Mouse (Mus musculus): ENCODE results near the gene Papola. TPM values are rescaled to one million over a fixed set of nuclear protein-coding genes. Genes with fewer than 3 reads are reported as not detected.
"Not testable (repeated sequence)": the region's sequence is repeated elsewhere in the genome, so short reads cannot be mapped to it uniquely, and the experiment has no call there.

Gene Papola
- polyA plus RNA-seq, 1 experiment from 2014 or later, result 97.1 TPM

- H3K4me3 ChIP-seq (replicated peaks), result no peak overlapping the region
- no peaks in the 10 kb centered on the region for H3K9me3 ChIP-seq (replicated peaks)
- H3K4me2 ChIP-seq, result no peak overlapping the region
- peaks cover 82% of the 10 kb centered on the region for H3K36me3 ChIP-seq (replicated peaks)
- no peak overlapping the region for H3K27ac ChIP-seq (replicated peaks)
- no peak for ATAC-seq (ENCODE audit: insufficient read depth)
- 0 out of 2 replicates have a peak, but pooled peaks cover 3% of the 10 kb centered on the region for H3K4me1 ChIP-seq (replicated peaks)
- 73% methylated on average over 4 of the region's 4 CpGs for WGBS (ENCODE audit: insufficient replicate concordance)
- no peak overlapping the region for H3K9ac ChIP-seq
- no peaks in the 10 kb centered on the region for H3K27me3 ChIP-seq
Measured at GRCm38 (mm10) chr12:105839096-105839495, 54.6 kb downstream of the Papola start.

GRCm38 (mm10) chr12:105840545-105840944 lies 56.1 kb downstream of the Papola start:
- 82% methylated on average over 8 of the region's 8 CpGs for whole genome bisulfite sequencing (ENCODE audit: insufficient replicate concordance)
- not testable (repeated sequence) for H3K27ac ChIP-seq (replicated peaks); H3K9ac ChIP-seq; H3K4me3 ChIP-seq (replicated peaks); H3K27me3 ChIP-seq; H3K4me2 ChIP-seq; H3K9me3 ChIP-seq (replicated peaks); ATAC-seq (ENCODE audit: insufficient read depth); H3K4me1 ChIP-seq (replicated peaks)
- H3K36me3 ChIP-seq (replicated peaks), result peaks cover 69% of the 10 kb centered on the region

GRCm38 (mm10) chr12:105843243-105844005 lies 58.9 kb downstream of the Papola start:
- Histone ChIP-seq H3K27me3 (no peaks in the 10 kb centered on the region), H3K27ac (replicated peaks) (no peak overlapping the region), H3K4me3 (replicated peaks) (no peak overlapping the region), H3K4me1 (replicated peaks) (no peaks in the 10 kb centered on the region), H3K9ac (no peak overlapping the region), H3K36me3 (replicated peaks) (peaks cover 46% of the 10 kb centered on the region), H3K4me2 (no peak overlapping the region), H3K9me3 (replicated peaks) (no peaks in the 10 kb centered on the region)
- no peak for ATAC-seq (ENCODE audit: insufficient read depth)
- WGBS (ENCODE audit: insufficient replicate concordance), result 76% methylated on average over 12 of the region's 12 CpGs

- WGBS (ENCODE audit: insufficient replicate concordance), result 87% methylated on average over 4 of the region's 4 CpGs
- H3K36me3 ChIP-seq (replicated peaks), result peaks cover 37% of the 10 kb centered on the region
- no peak overlapping the region for H3K4me3 ChIP-seq (replicated peaks)
- H3K27ac ChIP-seq (replicated peaks), result no peak overlapping the region
- no peak overlapping the region for H3K4me2 ChIP-seq
- H3K4me1 ChIP-seq (replicated peaks), result no peaks in the 10 kb centered on the region
- no peak overlapping the region for H3K9ac ChIP-seq
- H3K9me3 ChIP-seq (replicated peaks), result no peaks in the 10 kb centered on the region
- ATAC-seq (ENCODE audit: insufficient read depth), result no peak
- H3K27me3 ChIP-seq, result no peaks in the 10 kb centered on the region
Measured at GRCm38 (mm10) chr12:105844406-105844805, 59.9 kb downstream of the Papola start.

GRCm38 (mm10) chr12:105849102-105849501 lies 64.6 kb downstream of the Papola start:
- no peak overlapping the region for H3K27ac ChIP-seq (replicated peaks)
- H3K4me1 ChIP-seq (replicated peaks), result no peaks in the 10 kb centered on the region
- no peaks in the 10 kb centered on the region for H3K9me3 ChIP-seq (replicated peaks)
- no peak overlapping the region for H3K4me3 ChIP-seq (replicated peaks)
- H3K36me3 ChIP-seq (replicated peaks), result no peaks in the 10 kb centered on the region
- no peaks in the 10 kb centered on the region for H3K27me3 ChIP-seq
- 66% methylated on average over 8 of the region's 8 CpGs for WGBS (ENCODE audit: insufficient replicate concordance)
- no peak for ATAC-seq (ENCODE audit: insufficient read depth)
- H3K9ac ChIP-seq, result no peak overlapping the region
- no peak overlapping the region for H3K4me2 ChIP-seq

GRCm38 (mm10) chr12:105850675-105851074 lies 66.2 kb downstream of the Papola start:
- no peak for ATAC-seq (ENCODE audit: insufficient read depth)
- H3K4me2 ChIP-seq, result no peak overlapping the region
- no peak overlapping the region for H3K4me3 ChIP-seq (replicated peaks)
- WGBS (ENCODE audit: insufficient replicate concordance), result 69% methylated on average over 9 of the region's 9 CpGs
- no peaks in the 10 kb centered on the region for H3K4me1 ChIP-seq (replicated peaks)
- H3K27ac ChIP-seq (replicated peaks), result no peak overlapping the region
- H3K9me3 ChIP-seq (replicated peaks), result no peaks in the 10 kb centered on the region
- no peak overlapping the region for H3K9ac ChIP-seq
- no peaks in the 10 kb centered on the region for H3K27me3 ChIP-seq
- no peaks in the 10 kb centered on the region for H3K36me3 ChIP-seq (replicated peaks)

- H3K27ac ChIP-seq (replicated peaks), result no peak overlapping the region
- no peaks in the 10 kb centered on the region for H3K9me3 ChIP-seq (replicated peaks)
- H3K36me3 ChIP-seq (replicated peaks), result no peaks in the 10 kb centered on the region
- no peaks in the 10 kb centered on the region for H3K27me3 ChIP-seq
- H3K4me1 ChIP-seq (replicated peaks), result no peaks in the 10 kb centered on the region
- H3K9ac ChIP-seq, result no peak overlapping the region
- H3K4me3 ChIP-seq (replicated peaks), result no peak overlapping the region
- H3K4me2 ChIP-seq, result no peak overlapping the region
- ATAC-seq (ENCODE audit: insufficient read depth), result no peak
- 52% methylated on average over 7 of the region's 7 CpGs for WGBS (ENCODE audit: insufficient replicate concordance)
Measured at GRCm38 (mm10) chr12:105852798-105853197, 68.3 kb downstream of the Papola start.

GRCm38 (mm10) chr12:105854639-105855038 lies 70.1 kb downstream of the Papola start:
- H3K4me1 ChIP-seq (replicated peaks), result no peaks in the 10 kb centered on the region
- no peak for ATAC-seq (ENCODE audit: insufficient read depth)
- no peak overlapping the region for H3K4me3 ChIP-seq (replicated peaks)
- no peaks in the 10 kb centered on the region for H3K9me3 ChIP-seq (replicated peaks)
- H3K36me3 ChIP-seq (replicated peaks), result no peaks in the 10 kb centered on the region
- no peak overlapping the region for H3K27ac ChIP-seq (replicated peaks)
- WGBS (ENCODE audit: insufficient replicate concordance), result 29% methylated on average over 6 of the region's 6 CpGs
- H3K9ac ChIP-seq, result no peak overlapping the region
- no peaks in the 10 kb centered on the region for H3K27me3 ChIP-seq
- H3K4me2 ChIP-seq, result no peak overlapping the region

GRCm38 (mm10) chr12:105857902-105858640 lies 73.6 kb downstream of the Papola start:
- H3K36me3 ChIP-seq (replicated peaks), result no peaks in the 10 kb centered on the region
- H3K4me1 ChIP-seq (replicated peaks), result no peaks in the 10 kb centered on the region
- 50% methylated on average over 5 of the region's 5 CpGs for WGBS (ENCODE audit: insufficient replicate concordance)
- no peak overlapping the region for H3K9ac ChIP-seq
- H3K9me3 ChIP-seq (replicated peaks), result no peaks in the 10 kb centered on the region
- H3K4me2 ChIP-seq, result no peak overlapping the region
- no peak overlapping the region for H3K4me3 ChIP-seq (replicated peaks)
- no peak for ATAC-seq (ENCODE audit: insufficient read depth)
- H3K27me3 ChIP-seq, result no peaks in the 10 kb centered on the region
- H3K27ac ChIP-seq (replicated peaks), result no peak overlapping the region

- H3K4me1 ChIP-seq (replicated peaks), result no peaks in the 10 kb centered on the region
- no peak overlapping the region for H3K4me3 ChIP-seq (replicated peaks)
- H3K36me3 ChIP-seq (replicated peaks), result no peaks in the 10 kb centered on the region
- no peak for ATAC-seq (ENCODE audit: insufficient read depth)
- no peaks in the 10 kb centered on the region for H3K9me3 ChIP-seq (replicated peaks)
- H3K4me2 ChIP-seq, result no peak overlapping the region
- no peaks in the 10 kb centered on the region for H3K27me3 ChIP-seq
- no peak overlapping the region for H3K27ac ChIP-seq (replicated peaks)
- whole genome bisulfite sequencing (ENCODE audit: insufficient replicate concordance), result 63% methylated on average over 6 of the region's 6 CpGs
- no peak overlapping the region for H3K9ac ChIP-seq
Measured at GRCm38 (mm10) chr12:105862072-105862471, 77.6 kb downstream of the Papola start.

GRCm38 (mm10) chr12:105862607-105863006 lies 78.1 kb downstream of the Papola start:
- Histone ChIP-seq H3K4me2 (no peak overlapping the region), H3K27ac (replicated peaks) (no peak overlapping the region), H3K9me3 (replicated peaks) (no peaks in the 10 kb centered on the region), H3K9ac (no peak overlapping the region), H3K27me3 (no peaks in the 10 kb centered on the region), H3K4me1 (replicated peaks) (no peaks in the 10 kb centered on the region), H3K36me3 (replicated peaks) (no peaks in the 10 kb centered on the region), H3K4me3 (replicated peaks) (no peak overlapping the region)
- ATAC-seq (ENCODE audit: insufficient read depth), result no peak
- 78% methylated on average over 22 of the region's 22 CpGs for WGBS (ENCODE audit: insufficient replicate concordance)

Measured in liver, embryonic 15.5 days (tissue).